Mouse (Mus musculus): ENCODE results near the gene Slc35d2.

Slc35d2 gene

DNA sequence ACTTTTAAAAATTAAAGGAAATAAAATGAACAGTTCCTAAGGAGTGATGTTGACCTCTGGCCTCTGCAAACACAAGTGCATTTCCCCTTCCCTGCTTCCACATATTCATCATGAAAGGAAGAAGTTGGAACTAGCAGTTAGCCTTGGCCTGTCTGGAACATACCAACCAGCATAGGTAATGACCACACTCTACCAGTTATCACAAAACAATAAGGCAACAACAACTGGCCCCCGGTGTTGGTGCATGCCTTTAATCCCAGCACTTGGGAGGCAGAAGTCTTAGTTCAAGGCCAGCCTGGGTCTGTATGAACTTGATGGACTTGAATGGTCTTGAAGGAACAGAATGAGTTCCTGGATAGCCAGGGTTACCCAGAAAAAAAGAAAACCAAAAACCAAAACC, 18.7 kb downstream of the Slc35d2 start:
- ATAC-seq (ENCODE audit: low TSS enrichment), result no peak

DNA sequence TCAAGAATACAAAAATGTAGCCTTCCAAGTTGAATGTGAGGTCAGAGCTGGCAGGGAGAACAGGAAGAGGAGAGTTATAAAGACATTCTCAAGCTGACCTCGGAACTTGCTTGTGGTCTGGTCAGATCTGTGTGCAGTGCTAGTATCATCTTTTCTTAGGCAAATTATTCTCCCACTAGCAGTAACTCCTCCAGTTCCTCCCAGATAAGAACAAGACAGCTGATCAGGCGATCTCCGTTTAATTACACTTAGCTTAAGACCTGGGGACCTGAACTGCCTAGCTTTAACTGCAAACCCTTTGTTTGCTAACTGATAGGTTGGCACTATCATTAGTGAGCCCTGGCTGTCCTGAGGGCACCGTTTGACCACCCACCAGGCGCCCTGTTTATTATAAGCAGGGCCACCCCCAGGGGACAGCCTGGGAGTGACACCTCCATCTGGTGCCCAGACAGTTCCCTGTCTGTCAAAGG, 20.8 kb downstream of the Slc35d2 start:
- ATAC-seq (ENCODE audit: low TSS enrichment), result no peak

DNA sequence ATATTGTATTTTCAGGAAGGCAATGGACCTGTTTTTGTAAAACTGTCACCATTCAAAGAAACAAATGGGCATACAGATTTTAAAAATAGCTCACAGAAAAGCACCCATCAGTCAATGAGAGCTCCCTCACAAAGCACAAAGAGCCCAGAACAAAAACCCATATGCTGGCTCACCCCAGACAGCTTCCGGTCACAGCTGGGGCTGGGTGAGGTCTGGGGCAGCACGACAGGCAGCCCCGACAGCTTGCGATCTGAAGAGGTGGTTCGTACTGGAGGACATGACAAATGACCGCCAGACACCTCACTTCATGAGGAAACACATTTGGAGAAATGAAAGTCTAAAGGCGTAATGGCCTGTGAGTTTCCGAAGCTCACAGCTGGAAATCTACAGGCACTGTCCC, 21.6 kb downstream of the Slc35d2 start:
- no peak for ATAC-seq (ENCODE audit: low TSS enrichment)

DNA sequence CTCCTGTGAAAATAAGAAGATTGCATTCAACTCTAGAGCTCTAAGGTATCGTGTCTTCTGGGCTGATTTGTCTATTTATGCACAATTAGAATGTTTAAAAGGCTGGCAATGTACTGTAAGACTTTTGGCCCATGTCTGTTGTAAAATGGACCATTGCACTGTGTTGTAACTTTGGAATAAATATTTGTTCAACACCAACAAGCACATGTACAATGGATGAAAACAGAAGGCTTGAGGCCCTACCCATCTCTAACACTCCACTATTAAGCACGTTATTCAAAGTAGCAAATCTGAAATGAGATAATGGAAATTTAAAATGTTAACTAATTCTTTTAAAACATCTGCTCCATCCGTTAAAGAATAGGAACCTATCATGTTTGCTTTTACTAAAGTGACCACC, 22.1 kb downstream of the Slc35d2 start:
- no peak for ATAC-seq (ENCODE audit: low TSS enrichment)

DNA sequence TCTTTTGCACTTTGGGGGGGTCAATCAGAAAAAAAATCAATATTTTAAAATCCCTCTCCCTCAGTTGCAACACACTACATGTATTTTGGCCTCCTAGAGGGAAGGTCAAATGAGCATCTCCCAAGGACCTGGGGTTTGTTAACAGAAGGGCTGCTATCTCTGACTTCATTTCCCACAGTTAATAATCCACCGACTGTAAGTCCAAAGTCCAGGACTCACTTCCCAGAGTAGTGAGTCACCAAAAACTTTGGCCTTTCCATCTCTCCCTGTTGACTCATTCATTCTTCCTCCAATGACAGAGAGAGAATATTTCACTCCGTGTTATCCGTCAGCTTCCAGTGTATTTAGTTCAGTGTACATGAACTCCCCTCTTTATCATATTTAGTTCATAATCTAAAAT, 23.5 kb downstream of the Slc35d2 start:
- no peak for ATAC-seq (ENCODE audit: low TSS enrichment)

DNA sequence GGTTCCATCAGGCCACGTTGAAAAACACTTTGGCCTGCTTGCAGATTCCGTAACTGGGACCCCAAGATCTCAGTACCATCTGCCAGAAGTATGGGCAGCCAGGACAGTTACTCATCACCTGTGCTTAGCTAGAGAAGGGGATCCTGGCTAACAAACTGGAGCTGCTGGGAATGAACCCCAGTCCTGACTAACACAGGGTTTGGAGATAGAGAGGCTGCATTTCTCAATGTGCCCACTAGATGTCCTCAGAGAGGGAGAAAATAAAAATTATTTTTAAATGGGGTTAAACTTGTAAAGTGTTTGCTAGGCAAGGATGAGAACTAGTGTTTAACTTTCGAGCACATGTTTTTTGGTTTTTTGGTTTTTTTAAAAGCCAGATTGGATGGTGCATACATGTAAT, 29.0 kb downstream of the Slc35d2 start:
- ATAC-seq (ENCODE audit: low TSS enrichment), result 0 out of 2 replicates have a peak, but pooled peaks have one; percentile 44

DNA sequence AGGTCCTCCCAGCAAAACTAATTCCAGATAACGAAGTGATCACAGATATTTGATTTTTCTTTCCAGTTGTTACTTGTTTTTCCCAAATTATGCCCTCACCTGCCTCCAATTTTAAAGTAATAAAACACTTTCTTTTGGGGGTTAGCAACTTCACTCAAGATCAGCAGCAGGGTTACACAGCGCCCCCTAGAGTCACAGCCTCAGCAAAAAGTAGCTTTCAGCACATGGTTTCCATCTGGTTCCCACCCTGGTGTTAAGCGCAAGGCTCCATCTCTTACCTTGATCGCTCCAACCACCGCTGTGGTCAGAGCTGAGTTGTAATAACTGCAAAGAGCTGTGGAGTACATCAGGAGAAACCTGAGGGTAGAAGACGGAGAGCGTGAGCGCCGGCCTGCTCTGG, 30.2 kb downstream of the Slc35d2 start:
- no peak for ATAC-seq (ENCODE audit: low TSS enrichment)

DNA sequence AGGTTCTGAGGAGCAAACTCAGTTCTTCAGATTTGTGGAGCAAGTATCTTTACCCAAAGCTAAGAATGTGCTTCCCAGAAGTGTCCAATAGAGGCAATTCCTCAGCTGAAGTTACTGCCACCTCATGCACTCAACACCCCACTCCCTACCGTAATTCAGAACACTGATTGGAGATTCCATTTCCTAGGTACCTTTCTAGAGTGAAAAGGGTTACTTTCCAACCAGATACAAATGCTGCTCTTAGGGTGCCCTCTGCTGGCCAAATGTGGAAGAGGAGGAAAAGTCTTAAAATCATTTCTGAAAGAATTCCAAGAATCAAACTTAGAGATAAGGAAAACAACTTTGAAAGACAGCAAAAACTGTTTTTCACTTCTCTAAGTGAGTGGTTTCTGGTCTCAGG, 35.8 kb downstream of the Slc35d2 start:
- peak; percentile 72 for ATAC-seq (ENCODE audit: low TSS enrichment)

DNA sequence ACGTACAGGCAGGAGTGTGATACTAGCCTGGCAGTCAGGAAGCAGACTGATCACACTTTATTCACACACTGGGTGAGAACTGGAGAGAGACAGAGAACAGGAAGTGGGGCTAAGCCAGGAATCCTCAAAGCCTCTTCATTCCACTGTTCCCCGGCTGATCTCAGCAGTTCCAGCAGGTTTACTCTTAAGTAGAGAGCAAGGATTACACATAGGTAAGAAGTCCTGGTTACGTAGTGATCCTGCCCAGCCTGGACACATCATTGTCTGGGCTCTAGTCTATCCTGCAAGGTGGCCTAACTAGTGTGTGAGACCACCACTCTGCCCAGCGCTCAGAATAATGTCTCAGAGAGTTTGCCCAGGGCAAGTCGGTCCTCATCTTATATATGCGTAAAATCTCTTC, 36.4 kb downstream of the Slc35d2 start:
- ATAC-seq (ENCODE audit: low TSS enrichment), result no peak

DNA sequence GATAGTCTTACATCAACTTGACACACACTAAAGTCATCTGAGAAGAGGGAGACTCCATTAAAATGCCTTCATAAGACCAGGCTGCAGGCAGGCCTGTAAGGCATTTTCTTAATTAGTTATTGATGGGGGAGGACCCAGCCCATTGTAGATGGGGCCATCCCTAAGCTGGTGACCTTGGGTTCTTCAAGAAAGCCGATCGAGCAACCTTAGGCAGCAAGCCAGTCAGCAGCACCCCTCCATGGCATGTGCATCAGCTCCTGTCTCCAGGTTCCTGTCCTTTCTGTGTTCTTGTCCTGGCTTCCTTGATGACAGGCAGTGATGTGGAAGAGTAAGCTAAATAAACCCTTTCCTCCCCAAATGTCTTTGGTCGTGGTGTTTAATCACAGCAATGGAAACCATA, 37.0 kb downstream of the Slc35d2 start:
- ATAC-seq (ENCODE audit: low TSS enrichment), result no peak

DNA sequence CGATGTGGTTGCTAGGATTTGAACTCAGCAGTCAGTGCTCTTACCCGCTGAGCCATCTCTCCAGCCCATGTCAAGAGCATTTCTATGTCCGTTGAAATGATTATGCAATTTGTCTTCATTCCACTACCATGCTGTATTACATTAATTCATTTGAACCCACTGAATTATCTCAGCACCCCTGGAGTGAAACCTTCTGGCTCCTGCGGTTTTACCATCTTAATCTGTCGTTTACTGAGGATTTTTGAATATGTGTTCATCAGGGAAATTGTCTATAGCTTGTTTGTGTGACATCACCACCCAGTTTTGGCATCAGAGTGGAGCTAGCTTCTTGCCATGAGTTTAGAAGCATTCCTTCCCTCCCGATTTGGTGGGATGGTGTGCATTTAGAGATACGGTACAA, 38.2 kb downstream of the Slc35d2 start:
- ATAC-seq (ENCODE audit: low TSS enrichment), result no peak

DNA sequence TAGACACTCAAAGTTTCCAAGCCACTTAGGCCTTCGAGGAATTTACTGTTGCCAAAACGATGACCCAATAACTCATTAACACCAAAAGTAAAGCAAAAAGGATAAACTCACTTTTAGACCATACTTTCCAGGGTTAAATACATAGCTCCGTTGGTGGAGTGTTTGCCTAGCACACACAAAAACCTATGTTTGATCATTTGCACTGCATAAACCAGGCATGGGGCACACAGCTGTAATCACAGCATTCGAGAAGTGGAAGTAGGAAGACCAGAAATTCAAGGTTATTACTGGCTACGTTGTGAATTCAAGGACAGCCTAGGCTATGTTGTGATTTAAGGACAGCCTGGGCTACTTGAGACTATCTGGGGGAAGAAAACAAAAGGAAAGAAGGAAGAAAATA, 38.9 kb downstream of the Slc35d2 start:
- ATAC-seq (ENCODE audit: low TSS enrichment), result no peak

DNA sequence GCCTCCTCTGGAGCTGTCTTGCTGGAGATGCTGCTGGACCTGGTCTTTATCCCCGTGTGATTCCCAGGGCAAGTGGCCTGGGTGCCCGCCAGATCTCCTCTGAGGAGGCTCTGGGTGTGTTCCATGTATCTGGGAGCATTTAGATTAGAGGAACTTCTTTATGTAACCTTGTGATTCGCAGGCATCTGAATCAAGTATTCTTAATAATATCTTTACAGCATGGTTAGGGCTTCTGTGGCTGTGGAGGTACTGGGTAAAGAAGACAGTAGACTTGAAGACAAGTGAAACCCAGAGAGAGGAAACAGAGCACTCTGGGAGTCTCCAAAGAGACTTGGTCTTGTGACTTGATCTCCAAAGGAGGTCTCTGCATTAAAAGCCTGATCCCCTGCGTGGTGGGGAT, 40.0 kb downstream of the Slc35d2 start, which contains the start of gene Hsd17b3:
Gene Hsd17b3, minus strand, starts transcription at position 101 of the 400 bp plus-strand sequence.
- no peak for ATAC-seq (ENCODE audit: low TSS enrichment)

DNA sequence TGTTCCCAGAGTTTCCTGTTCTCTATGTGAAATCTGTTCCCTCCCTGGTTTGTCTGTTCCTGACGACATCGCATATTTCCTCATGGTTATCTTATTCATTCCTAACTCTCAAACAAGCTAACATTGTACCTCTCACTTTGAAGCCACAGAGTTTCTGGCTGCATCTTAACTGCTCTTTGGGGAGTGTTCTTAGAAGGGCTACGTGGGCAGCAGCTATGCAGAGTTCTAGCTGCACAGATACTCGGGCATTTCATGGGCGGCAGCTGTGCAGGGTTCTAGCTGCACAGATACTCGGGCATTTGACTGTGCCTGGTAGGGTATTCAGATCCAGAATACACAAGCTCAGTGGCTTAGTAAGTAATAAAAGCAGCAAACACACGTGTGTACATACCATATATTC, 41.1 kb downstream of the Slc35d2 start:
- ATAC-seq (ENCODE audit: low TSS enrichment), result peak; percentile 72

DNA sequence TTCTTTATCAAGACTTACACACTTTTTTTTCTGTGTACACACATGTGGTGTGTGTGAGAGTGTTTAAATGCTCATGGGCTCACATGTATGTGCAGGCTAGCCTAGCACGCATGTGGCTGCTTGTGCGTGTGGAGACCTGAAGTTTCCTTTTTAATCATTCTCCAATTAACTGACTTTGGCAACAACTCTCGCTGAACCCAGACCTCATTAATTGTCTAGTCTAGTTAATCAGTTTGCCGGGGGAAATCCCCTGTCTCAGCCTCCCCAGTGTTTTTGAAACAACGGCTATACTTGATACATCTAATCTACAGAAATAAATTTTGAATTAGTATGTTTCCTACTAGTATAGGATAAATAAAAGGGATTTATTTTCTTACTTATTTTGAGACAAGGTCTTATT, 43.1 kb downstream of the Slc35d2 start:
- ATAC-seq (ENCODE audit: low TSS enrichment), result no peak

DNA sequence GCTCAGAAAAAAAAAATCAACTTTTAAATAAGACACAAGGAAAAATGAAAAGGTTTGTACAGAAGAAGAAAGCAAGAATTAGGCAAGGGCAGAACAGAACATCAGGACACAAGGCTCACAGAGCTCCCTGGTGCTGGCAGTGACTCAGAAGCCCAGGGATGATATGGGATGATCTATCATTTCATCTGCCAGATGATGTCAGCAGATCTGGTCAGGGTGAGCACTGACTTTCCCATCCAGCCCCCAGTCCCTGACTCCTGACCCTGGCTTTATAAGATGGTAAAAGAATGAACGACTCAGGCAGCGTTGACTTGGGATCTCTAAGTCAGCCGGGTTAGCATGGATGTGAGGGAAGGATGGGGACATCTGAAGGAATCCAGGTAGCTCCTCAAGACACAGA, 45.8 kb downstream of the Slc35d2 start:
- ATAC-seq (ENCODE audit: low TSS enrichment), result no peak

DNA sequence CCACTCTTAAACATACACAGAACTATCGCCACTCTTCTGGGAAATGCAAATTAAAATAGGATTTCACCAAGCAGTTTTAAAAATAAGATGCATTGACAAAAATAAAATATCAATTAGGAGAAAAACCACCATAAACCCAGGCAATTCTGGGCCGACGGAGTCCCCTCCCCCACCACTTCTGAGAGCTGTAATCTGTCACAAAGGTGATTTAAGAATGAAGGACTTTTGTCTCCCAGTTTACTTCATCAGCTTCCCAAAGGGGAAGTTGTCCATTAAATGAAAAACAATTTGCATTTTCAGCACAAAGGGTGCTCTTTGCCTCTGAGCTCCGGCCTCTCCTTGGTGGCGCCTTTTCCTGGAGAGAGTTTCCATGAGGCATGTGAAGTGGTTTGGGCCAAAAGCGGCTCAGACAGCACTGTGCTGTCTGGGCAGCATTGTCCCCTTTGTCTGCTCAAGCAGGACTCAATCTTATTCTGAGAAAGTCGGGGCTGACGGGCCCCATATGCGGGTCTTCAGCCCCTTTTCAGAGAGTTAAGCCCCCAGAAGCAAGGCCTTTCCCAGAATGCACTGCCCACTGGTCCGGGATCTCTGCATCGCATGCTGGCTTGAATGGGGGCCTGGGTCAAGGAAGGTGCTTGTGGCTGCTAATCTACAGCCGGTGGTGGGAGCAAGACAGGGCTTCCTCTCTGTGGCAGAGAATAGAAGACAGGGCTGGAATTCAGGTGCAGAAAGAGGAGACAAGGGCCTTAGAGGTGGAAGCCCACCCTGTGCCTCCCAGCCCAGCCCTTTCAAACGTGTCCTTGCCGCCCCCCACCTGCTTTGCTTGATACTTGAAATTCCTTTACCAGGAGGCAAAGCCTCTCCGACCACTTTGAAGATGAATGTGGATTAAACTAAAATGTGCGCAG, 47.9 kb downstream of the Slc35d2 start:
- ATAC-seq (ENCODE audit: low TSS enrichment), result no peak

DNA sequence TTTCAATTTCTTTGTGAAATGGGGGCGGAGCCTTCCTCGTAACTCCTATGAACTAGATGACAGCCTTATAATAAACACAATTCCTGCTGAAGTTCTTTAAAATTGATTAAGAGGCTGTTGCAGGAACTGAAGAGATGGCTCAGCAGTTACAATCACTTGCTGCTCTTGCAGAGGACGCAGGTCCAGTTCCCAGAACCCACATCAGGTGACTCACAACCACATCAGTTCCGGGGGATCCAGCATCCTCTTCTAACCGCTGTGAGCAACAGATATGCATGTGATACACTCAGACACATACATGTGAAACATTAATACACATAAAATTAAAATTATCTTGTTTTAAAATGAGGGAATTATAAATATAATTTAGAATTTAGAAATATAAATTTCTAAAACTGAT, 51.6 kb downstream of the Slc35d2 start:
- ATAC-seq (ENCODE audit: low TSS enrichment), result no peak

DNA sequence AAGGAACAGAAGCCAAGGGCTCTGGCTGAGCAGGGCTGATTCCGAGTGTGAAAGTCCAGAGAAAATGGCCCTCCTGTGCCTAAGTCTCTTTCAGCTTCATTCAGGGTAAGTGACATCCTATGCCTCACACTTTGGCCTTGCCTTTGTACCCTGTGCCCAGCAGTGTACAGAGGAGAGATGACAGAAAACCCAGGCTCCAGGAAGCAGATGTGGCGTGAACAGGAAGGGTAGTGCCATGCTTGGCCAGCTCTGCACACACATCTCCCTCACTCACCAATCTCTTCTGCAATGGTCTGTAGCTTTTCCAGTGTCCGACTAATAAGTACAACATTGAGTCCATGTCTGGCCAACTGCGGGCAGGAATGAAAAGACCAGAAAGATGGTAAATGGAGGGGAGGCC, 53.1 kb downstream of the Slc35d2 start:
- ATAC-seq (ENCODE audit: low TSS enrichment), result no peak

DNA sequence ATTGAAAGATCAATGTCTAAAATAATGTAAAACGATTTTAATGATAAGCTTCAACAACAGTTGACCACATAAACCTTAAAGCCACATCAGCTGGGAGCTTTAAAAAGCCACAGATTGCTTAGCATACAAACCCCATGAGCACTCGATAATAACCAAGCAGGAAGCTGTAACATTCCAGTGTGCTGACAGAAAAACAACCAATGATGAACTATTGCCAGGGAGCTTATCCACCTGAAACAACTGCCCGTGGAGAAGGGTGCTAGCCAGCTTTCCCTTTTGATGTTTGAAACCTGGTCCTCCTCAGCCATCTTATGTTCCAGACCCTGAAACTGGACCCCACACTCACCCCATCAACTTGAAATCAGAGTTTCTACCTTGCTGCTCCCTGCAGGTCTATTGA, 62.5 kb downstream of the Slc35d2 start:
- ATAC-seq (ENCODE audit: low TSS enrichment), result no peak

DNA sequence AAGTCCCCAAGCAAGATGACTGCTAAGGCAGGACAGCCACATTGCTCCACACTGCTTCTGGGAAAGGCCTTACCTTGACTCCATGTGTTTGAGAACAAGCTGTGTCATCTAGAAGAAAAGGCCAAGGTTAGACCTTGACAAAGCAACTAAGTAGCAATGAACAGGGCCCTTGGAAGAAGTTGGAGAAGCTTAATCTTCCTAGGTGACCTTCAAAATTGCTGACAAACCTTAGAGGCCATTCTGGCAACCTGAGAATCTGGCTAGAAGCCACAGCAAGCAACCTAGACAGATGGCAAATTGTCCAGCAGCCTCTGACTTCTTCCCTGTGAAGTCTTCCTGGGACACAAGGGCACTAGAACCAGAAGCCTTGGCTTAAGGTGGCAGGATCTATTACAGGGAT, 64.9 kb downstream of the Slc35d2 start:
- no peak for ATAC-seq (ENCODE audit: low TSS enrichment)

DNA sequence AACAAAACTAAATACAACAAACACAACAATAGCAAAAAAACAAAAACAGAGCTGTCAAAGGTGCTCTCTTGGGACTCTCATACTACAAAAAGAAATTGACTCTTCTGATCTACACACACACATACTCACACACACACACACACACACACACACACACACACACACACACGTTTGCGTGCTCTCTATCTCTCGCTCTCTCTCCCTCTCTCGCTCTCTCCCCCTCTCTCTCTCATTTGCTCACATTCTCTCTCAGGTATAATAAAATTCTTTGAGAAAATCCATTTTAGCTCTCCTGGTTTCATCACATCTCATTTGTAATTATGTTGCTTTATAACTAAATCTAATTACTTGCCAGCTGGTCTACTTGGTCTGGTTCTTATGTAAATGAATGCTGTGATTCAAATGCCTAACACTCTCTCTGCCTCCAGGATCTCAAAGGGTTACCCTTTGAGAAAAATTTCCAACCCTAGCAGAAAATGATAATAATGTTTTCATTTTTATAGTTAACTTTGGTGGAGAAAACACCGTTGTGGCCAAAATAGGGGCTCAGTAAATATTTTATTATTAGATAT, 68.1 kb downstream of the Slc35d2 start:
- no peak for ATAC-seq (ENCODE audit: low TSS enrichment)

DNA sequence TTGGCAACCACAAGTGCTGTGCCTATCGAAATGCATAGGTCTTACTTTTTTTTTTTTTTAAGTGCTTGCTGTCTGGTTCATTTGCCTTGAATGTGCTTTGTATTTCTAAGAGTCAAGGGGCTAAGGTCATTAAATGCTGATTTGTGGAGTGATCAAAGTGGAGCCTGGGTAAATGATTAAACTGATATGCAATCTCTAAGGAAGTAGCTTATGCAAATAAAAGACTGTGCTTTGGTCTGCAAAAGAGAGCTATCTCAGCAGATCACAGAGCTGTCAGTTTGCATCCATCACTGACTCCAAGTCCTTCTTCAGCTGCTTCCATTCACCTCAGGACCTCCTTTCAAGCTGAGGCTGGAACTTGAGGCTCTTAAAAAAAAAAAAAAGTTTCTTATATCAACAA, 75.2 kb downstream of the Slc35d2 start:
- ATAC-seq (ENCODE audit: low TSS enrichment), result no peak

Data from frontal cortex, adult (tissue).